Mouse (Mus musculus) brain, adult 2 months (tissue): Measurements from ENCODE around the gene Gltpd2.
"Not testable (repeated sequence)": the region's sequence is repeated elsewhere in the genome, so short reads cannot be mapped to it uniquely, and the experiment has no call there.

Experiments used
- DNase-seq: peaks from one replicate; pipeline ENCODE4 v3.0.0; 2011; ENCODE audit warnings: low read depth, low spot score

Gene Gltpd2

GRCm38 (mm10) chr11:70516352-70516751 is 2.6 kb upstream of the Gltpd2 start:
- peak; percentile 75 for DNase-seq

DNA sequence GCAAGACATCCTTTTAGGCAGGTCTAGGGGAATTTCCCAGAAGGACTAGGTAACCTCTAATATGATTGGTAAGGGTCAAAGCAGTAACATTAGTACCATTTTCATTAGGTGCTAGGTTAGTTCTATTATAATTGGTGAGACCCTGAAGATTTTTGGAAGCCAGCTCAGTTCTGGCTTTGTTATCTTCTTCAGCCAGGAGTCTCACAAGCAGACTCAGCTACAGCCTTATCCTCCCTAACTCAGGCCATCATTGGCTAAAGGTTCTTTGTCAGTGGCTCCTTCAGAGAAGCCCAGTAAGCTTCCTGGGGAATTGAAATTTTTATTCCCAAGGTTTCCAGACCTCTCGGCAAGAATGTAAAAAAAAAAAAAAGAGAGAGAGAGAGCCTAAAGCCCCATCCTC is 560 bp upstream of the Gltpd2 start:
- DNase-seq: no peak

- DNase-seq: peak; percentile 39
Observed at GRCm38 (mm10) chr11:70520178-70520769, 1.3 kb downstream of the Gltpd2 start.

GRCm38 (mm10) chr11:70523306-70523989 is 4.5 kb downstream of the Gltpd2 start:
- DNase-seq: not testable (repeated sequence)

- no peak for DNase-seq
Observed at GRCm38 (mm10) chr11:70524782-70525181, 5.8 kb downstream of the Gltpd2 start.

DNA sequence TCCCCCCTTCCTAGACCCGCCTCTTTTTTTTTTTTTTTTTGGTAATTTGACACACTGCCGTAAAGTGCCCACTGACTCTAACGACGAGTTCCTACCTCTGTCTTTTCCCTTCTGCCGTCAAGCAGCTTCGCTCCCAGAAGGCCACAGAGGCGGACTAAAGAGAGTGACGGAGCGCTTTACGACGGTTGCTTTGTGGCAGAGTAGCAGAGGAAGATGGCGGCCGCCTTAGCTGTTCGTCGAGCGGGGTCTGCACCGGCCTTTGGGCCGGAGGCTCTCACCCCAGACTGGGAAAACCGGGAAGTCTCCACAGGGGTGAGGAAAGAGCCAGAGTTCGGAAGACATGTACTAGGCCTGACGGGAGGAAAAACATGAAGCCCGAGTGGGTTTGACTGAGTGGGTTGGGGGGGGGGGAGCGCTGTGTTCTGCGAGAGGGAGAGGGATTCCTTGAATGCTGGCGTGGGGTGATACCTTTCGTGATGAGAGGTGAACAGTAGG is 6.2 kb downstream of the Gltpd2 start, which contains the start of gene Psmb6:
Gene Psmb6, plus strand, starts transcription at position 184 of the 495 bp plus-strand sequence.
- DNase-seq: peak; percentile 100

GRCm38 (mm10) chr11:70525726-70526125 is 6.7 kb downstream of the Gltpd2 start:
- DNase-seq: no peak

GRCm38 (mm10) chr11:70526211-70526610 is 7.2 kb downstream of the Gltpd2 start:
- DNase-seq: no peak

DNA sequence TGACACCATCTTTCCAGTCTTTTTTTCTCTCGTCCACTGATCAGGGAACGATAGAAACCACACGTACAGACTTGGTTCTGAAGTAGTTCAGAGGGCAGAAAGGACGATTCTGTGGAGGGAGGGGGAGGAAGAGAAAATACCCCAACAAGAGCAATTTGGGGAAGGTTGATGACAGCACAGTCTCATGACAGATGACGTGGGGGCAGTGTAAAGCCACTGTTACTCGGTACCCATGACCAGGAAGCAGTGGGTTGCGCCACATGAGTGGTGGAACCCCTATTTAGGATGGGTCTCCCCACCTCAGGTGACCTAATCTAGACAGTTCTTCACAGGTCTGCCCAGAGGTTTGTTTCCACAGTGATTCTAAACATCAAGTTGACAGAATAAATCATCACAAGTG is 9.6 kb downstream of the Gltpd2 start:
- DNase-seq: no peak

- not testable (repeated sequence) for DNase-seq
Observed at GRCm38 (mm10) chr11:70531065-70531464, 12.1 kb downstream of the Gltpd2 start.

- DNase-seq: no peak
Observed at GRCm38 (mm10) chr11:70532839-70533238, 13.8 kb downstream of the Gltpd2 start, which contains the start of gene Gm40193. Gm40193 (minus strand) TSS chr11:70532939.

- no peak for DNase-seq
Observed at GRCm38 (mm10) chr11:70539423-70539822, 20.4 kb downstream of the Gltpd2 start.

DNA sequence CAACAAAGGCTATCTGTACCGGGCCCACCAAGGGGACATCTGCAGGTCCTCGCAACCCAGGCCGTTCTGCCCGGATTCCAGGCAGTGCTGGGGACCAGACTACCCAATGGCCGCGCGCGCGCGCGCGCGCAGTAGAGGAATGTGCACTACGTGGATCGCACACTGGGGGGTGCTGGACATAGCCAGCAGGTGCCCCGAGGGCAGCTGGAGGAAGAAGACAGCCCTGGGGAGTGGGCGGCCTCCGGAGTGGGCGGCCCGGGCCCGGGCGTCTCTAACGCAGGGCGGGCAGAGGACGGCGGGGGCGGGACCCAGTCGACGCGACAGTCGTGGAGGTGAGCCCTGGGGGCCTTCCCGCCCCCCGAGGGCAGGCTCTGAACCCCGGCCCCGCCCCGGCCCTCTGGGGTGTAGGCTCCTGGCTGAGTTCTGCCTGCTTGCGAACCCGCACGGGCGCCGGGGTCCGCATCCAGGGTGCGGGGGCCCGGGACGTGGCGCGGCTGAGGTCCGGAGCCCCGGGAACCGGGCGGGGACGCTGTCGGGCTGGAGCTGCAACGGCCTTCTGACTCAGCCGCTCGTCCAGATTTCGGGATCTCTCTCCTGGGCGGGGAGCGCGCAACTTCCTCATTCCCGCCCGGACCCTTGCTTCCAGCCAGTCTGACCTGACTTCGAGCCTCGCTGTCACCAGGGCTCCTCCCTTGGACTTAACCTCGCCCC is 21.0 kb downstream of the Gltpd2 start, which contains the start of gene Pld2:
Gene Pld2, plus strand, starts transcription at position 188 of the 711 bp plus-strand sequence.
- peak; percentile 86 for DNase-seq

GRCm38 (mm10) chr11:70540928-70541327 is 21.9 kb downstream of the Gltpd2 start:
- no peak for DNase-seq

DNA sequence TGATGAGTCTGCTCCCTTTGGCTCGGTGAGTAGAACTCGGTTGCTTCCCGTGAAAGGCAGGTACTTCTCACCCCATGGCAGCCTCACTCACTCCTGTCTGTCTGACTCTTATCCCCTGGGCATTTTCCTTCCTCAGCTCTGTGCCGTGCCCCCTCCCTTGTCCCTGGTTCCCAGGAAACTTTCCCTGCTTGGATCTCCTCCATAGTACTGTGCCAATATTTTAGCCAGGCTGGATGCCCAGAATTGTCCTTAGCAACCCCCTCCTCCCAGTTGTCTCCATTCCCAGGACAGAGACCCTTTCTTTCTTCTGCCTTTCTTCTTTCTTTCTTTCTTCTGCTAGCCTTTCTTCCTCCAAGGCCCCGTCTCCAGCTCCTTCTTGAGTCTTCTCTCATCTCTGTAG is 22.4 kb downstream of the Gltpd2 start:
- no peak for DNase-seq

DNA sequence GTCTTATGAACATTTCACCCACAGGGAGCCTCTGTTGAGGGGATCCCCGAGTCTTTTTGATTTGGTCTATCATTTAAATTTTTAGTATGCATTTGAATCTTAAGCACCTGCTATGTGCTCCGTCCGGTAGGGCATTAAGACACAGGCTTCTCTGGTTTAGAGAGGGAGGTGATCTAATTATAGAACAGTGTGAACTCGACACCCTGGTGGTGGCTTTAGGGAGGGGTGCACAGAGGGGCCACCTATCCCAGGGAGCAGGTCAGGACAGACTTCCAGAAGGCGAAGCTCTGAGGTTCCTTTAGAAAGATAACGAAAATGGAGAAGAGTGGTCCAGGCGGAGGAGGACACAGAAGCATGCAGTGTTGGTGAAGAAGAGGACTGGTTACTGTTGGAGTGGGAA is 25.5 kb downstream of the Gltpd2 start:
- no peak for DNase-seq

GRCm38 (mm10) chr11:70551526-70551925 is 32.5 kb downstream of the Gltpd2 start:
- DNase-seq: no peak

DNA sequence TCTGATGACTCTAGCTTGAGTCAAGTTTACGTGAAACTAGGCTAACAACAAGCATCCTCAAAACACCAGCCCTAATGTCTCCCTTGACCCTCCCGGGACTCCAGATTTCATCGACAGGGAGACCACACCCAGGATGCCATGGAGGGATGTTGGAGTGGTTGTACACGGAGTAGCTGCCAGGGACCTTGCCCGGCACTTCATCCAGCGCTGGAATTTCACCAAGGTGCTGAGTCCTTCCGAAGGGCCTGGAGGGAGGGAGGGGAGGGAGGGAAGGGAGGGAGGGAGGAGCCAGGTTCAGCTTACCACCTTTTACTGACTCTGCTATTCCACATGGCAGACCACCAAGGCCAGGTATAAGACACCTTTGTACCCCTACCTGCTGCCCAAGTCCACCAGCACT is 34.9 kb downstream of the Gltpd2 start:
- DNase-seq: no peak

- DNase-seq: no peak
Observed at GRCm38 (mm10) chr11:70557545-70557944, 38.5 kb downstream of the Gltpd2 start.

GRCm38 (mm10) chr11:70561937-70562286 is 42.9 kb downstream of the Gltpd2 start:
- DNase-seq: no peak

DNA sequence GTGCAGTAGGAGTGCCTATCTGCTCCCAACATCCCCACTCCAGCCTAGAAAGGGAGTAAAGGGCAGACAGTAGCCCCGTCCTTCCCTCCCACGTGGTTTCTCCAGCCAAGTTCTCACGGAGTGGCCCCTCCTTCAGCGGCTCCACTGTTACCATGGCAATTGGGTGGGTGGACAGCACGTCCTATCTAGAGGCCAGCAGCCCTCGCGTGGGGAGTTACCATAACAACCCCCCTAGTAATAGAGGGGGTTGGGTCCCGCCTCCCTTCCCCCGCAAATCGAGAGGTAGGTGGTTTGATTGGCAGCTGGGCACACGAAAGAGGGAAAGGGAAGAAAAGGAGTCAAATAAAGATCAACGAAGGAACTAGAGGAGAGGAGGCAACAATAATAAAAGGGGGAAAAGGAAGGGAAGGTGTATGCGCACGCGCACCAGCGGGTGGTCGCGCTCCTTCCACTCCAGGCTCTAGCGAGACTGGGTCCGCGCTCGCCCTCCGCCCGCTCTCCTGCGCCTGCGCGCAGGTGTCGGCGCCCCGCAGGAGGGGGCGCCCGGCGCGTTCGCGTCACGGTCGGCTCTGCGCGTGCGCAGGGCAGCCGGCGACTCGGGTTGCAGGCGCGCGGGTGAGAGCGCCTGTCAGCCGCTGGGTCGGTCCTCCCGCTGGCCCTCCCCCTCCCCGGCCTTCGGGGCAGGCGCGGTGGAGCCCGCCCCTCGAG is 43.4 kb downstream of the Gltpd2 start, which contains the start of gene Mink1:
Gene Mink1, plus strand, starts transcription at position 595 of the 708 bp plus-strand sequence.
- DNase-seq: peak; percentile 96

- no peak for DNase-seq
Observed at GRCm38 (mm10) chr11:70562995-70563469, 44.0 kb downstream of the Gltpd2 start.
